Mouse (Mus musculus) midbrain, embryonic 16.5 days (tissue): ENCODE data around the gene Trmt1. TPM values are rescaled to one million over a fixed set of nuclear protein-coding genes. Genes with fewer than 3 reads are reported as not detected.

Source experiments
- ATAC-seq: fragments of 200-750 bp; cut with Nextera tagmentation; 2 replicates; pipeline ENCODE4 v1.8.0; 2017; ENCODE audit warnings: moderate TSS enrichment
- H3K27ac ChIP-seq: fragments of 300-500 bp; sonication (generic); 2 replicates; pipeline ENCODE4 v1.5.1; 2014; ENCODE audit warnings: mild to moderate bottlenecking, low read length, mixed read lengths
- H3K27me3 ChIP-seq: fragments of 300-500 bp; sonication (generic); 2 replicates; pipeline ENCODE4 v1.6.1; 2014; ENCODE audit warnings: low read depth, low read length, mixed read lengths; ENCODE audit not compliant: control insufficient read depth, insufficient read depth
- H3K36me3 ChIP-seq: fragments of 300-500 bp; sonication (generic); 2 replicates; pipeline ENCODE4 v1.6.1; 2014; ENCODE audit warnings: mild to moderate bottlenecking, low read length, moderate library complexity, mixed read lengths; ENCODE audit not compliant: control insufficient read depth, insufficient read depth
- H3K4me1 ChIP-seq: fragments of 300-500 bp; sonication (generic); 2 replicates; pipeline ENCODE4 v1.6.1; 2014; ENCODE audit warnings: mild to moderate bottlenecking, low read length, mixed read lengths; ENCODE audit not compliant: control insufficient read depth, insufficient read depth
- H3K4me2 ChIP-seq: fragments of 300-500 bp; sonication (generic); 2 replicates; pipeline ENCODE4 v1.6.1; 2014; ENCODE audit warnings: mild to moderate bottlenecking, low read length, mixed read lengths
- H3K4me3 ChIP-seq: fragments of 300-500 bp; sonication (generic); 2 replicates; pipeline ENCODE4 v1.5.1; 2014; ENCODE audit warnings: low read depth, mild to moderate bottlenecking, low read length, moderate library complexity, mixed read lengths
- H3K9ac ChIP-seq: fragments of 300-500 bp; sonication (generic); 2 replicates; pipeline ENCODE4 v1.6.1; 2014; ENCODE audit warnings: low read depth, low read length, mixed read lengths
- H3K9me3 ChIP-seq: fragments of 300-500 bp; sonication (generic); replicated peaks from 2 replicates; pipeline ENCODE4 v1.6.1; 2014; ENCODE audit warnings: mild to moderate bottlenecking, low read length, mixed read lengths; ENCODE audit not compliant: control insufficient read depth, poor library complexity, severe bottlenecking
- WGBS: fragments of 180-500 bp; shearing (Covaris S2); extraction: QIAGEN DNeasy Blood & Tissue Kit; methylation state at CpG from one replicate; pipeline ENCODE4 v1.1.7; 2014; 5-methylcytosine and 5-hydroxymethylcytosine counted together
- polyA plus RNA-seq: library from polyadenylated mRNA; unstranded; fragments of >200 nt; fragmentation: Nextera tagmentation; extraction: Ambion mirVana; gene quantifications from 2 replicates; pipeline ENCODE4 v1.2.1, GENCODE M21; 2015

Gene Trmt1
- polyA plus RNA-seq, 1 experiment from 2014 or later: 68.1 TPM

DNA sequence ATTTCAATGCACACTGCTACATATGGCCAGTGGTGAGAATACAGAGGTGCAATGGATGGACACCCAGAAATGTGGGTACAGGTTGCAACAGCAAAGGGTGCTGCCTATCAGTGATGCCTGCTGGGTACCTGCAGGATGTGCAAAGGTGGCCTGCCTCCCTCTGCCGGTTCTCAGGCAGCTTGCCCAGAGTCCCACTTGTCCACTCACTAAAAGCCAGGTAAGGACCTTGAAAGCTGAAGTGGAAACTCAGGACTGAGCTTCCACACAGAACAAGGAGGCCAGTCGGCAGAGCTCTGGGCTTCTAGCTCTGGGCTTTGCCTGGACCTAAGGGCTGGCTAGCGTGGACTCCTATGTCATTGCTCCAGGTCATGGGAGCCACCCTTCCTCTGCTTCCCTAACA, 25.2 kb downstream of the Trmt1 start:
- H3K27ac ChIP-seq: peak overlapping the region; percentile 66
- H3K9me3 ChIP-seq: no peaks in the 10 kb centered on the region
- H3K9ac ChIP-seq: peak overlapping the region; percentile 18; the same call in 1 of the 2 replicates
- peaks cover 34% of the 10 kb centered on the region for H3K4me1 ChIP-seq
- H3K4me2 ChIP-seq: no peak overlapping the region
- ATAC-seq: no peak
- 38% methylated on average over 3 of the region's 3 CpGs for WGBS
- H3K36me3 ChIP-seq: no peaks in the 10 kb centered on the region
- no peak overlapping the region for H3K4me3 ChIP-seq
- H3K27me3 ChIP-seq: peaks cover 8% of the 10 kb centered on the region

DNA sequence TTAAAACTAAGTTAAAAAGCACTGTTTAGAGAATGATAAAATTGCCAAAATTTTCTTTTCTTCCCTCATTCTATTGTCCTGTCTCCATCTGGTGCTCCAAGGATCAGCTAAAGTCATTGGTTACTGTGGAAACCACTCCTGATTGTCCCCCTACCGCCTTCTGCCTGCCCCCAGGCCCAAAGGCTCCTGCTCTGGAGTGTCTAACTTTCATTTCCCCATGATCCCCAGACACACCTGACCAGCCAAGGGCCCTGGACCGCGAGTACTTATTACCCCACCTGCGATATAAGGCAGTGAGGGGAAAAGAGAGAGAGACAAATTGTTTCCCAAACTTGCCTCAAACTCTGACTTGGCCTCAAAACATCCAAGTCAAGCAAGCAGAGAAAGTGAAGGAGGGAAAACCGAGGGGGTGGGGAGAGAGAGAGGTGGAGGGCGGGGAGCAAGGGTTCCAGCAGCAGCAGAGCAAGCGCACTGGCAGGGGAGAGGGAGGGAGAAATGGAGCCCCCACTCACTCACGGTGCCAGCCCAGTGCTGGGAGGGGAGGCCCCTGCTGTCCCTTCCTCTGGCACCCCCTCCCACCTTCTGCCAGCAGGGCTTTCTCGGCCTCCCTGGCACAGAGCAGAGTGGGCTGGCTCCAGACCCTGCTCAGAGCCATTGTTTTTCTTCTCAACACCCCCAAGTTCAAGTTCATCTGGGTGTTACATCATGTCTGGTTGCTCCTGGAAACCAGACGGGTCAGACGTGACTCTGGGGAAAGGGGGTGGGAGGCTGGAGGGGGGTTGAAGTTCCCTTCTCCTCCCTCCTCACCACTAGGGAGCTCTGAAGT, 26.0 kb downstream of the Trmt1 start:
- Histone ChIP-seq H3K4me1 (peaks cover 29% of the 10 kb centered on the region), H3K27me3 (peaks cover 7% of the 10 kb centered on the region), H3K9me3 (no peaks in the 10 kb centered on the region), H3K9ac (no peak overlapping the region), H3K4me2 (no peak overlapping the region), H3K4me3 (no peak overlapping the region), H3K27ac (peak overlapping the region; percentile 66), H3K36me3 (no peaks in the 10 kb centered on the region)
- peak; percentile 71 for ATAC-seq
- 17% methylated on average over 11 of the region's 11 CpGs for WGBS

DNA sequence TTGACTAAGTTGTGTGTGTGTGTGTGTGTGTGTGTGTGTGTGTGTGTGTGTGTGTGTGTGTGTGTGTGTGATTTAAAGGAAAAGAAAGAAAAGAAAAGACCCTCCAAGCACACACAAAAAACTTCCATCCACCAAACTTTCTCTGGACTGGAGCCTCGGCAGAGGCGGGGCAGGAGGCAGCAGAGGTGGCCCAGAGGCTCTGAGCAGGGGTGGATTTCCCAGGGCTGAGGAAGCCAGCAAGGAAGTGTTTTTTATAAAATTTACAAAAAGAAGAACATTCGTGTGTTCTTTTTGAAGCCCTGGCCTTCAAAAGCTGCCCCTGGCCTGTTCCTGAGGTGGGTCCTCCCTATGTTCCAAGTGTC, 26.6 kb downstream of the Trmt1 start:
- H3K4me3 ChIP-seq: no peak overlapping the region
- H3K27me3 ChIP-seq: peaks cover 2% of the 10 kb centered on the region; the same call in 1 of the 2 replicates
- peaks cover 24% of the 10 kb centered on the region for H3K4me1 ChIP-seq
- H3K27ac ChIP-seq: peak overlapping the region; percentile 54
- 15% methylated on average over 3 of the region's 3 CpGs for WGBS
- ATAC-seq: no peak
- no peak overlapping the region for H3K4me2 ChIP-seq
- no peak overlapping the region for H3K9ac ChIP-seq
- no peaks in the 10 kb centered on the region for H3K36me3 ChIP-seq
- no peaks in the 10 kb centered on the region for H3K9me3 ChIP-seq

GRCm38 (mm10) chr8:84713381-84713780, 27.3 kb downstream of the Trmt1 start:
- H3K9me3 ChIP-seq: no peaks in the 10 kb centered on the region
- no peak overlapping the region for H3K4me2 ChIP-seq
- peaks cover 20% of the 10 kb centered on the region for H3K4me1 ChIP-seq
- H3K36me3 ChIP-seq: no peaks in the 10 kb centered on the region
- H3K27me3 ChIP-seq: peaks cover 2% of the 10 kb centered on the region; the same call in 1 of the 2 replicates
- no peak for ATAC-seq
- peak overlapping the region; percentile 54 for H3K27ac ChIP-seq
- H3K9ac ChIP-seq: peak overlapping the region; percentile 18; the same call in 1 of the 2 replicates
- H3K4me3 ChIP-seq: no peak overlapping the region
- WGBS: 40% methylated on average over 4 of the region's 4 CpGs

DNA sequence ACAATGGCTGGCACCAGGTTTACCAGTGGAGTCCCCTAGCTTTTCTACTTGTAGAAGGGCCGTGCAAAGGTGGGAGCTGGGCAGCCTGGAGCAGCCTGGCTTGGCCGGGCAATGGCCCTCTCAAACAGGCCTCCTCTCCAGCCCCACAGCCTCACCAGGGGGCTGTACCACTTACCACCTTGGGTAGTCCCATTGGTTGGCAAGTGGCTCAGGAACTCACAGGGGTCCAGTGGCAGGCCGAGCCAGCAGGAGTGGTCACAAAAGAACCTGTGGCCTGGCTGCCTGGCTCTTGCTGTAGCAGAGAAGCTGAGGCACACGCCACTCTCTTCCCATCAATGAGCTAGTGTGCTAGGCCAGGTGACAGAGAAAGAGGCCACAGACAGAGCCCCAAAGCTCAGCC, 28.1 kb downstream of the Trmt1 start:
- no peaks in the 10 kb centered on the region for H3K36me3 ChIP-seq
- 57% methylated on average over 4 of the region's 4 CpGs for WGBS
- H3K9ac ChIP-seq: no peak overlapping the region; the same call in 1 of the 2 replicates
- no peak overlapping the region for H3K4me2 ChIP-seq
- no peak for ATAC-seq
- no peak overlapping the region for H3K4me3 ChIP-seq
- H3K27me3 ChIP-seq: peaks cover 2% of the 10 kb centered on the region; the same call in 1 of the 2 replicates
- peaks cover 20% of the 10 kb centered on the region for H3K4me1 ChIP-seq
- no peaks in the 10 kb centered on the region for H3K9me3 ChIP-seq
- H3K27ac ChIP-seq: peak overlapping the region; percentile 54

DNA sequence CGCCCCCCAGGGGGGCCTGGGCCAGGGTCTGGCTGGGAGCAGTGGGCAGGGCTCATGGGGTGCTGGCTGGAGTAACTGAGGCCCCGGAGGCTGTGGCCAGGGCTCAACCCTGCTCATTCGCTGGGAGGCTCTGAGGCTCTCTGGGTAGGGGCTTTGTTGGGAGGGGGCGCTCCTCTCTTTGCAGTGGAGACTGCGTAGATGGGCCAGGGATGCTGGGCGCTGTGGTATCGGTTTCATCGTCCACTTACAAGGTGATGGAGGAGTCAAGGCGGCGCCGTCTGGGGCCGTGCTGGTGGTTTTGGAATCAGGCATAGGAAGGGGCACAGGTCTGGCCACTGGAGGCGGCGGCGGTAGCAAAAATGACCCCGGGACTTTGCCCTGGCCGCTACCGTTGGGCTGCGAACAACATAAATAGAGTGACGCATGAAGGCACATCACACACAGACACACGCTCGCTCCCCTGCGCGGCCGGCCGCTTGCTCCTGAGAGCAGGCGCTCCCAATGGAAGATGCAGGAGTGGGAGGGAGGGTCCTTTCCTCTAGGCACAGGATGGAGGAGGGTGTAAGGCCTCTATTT, 29.9 kb downstream of the Trmt1 start:
- ATAC-seq: no peak
- 5% methylated on average over 27 of the region's 27 CpGs for WGBS
- Histone ChIP-seq H3K4me3 (no peak overlapping the region), H3K36me3 (no peaks in the 10 kb centered on the region), H3K4me2 (peak overlapping the region; percentile 43), H3K9me3 (no peaks in the 10 kb centered on the region), H3K27me3 (peaks cover 2% of the 10 kb centered on the region; the same call in 1 of the 2 replicates), H3K4me1 (peaks cover 15% of the 10 kb centered on the region; the same call in 1 of the 2 replicates), H3K9ac (peak overlapping the region; percentile 48; the same call in 1 of the 2 replicates), H3K27ac (no peak overlapping the region)

- Histone ChIP-seq H3K4me2 (no peak overlapping the region), H3K27me3 (peaks cover 2% of the 10 kb centered on the region; the same call in 1 of the 2 replicates), H3K36me3 (no peaks in the 10 kb centered on the region), H3K4me3 (no peak overlapping the region), H3K27ac (no peak overlapping the region), H3K9ac (no peak overlapping the region), H3K9me3 (no peaks in the 10 kb centered on the region), H3K4me1 (peaks cover 15% of the 10 kb centered on the region; the same call in 1 of the 2 replicates)
- 83% methylated on average over 11 of the region's 11 CpGs for WGBS
- no peak for ATAC-seq
Observed at GRCm38 (mm10) chr8:84716790-84717189, 30.7 kb downstream of the Trmt1 start.

DNA sequence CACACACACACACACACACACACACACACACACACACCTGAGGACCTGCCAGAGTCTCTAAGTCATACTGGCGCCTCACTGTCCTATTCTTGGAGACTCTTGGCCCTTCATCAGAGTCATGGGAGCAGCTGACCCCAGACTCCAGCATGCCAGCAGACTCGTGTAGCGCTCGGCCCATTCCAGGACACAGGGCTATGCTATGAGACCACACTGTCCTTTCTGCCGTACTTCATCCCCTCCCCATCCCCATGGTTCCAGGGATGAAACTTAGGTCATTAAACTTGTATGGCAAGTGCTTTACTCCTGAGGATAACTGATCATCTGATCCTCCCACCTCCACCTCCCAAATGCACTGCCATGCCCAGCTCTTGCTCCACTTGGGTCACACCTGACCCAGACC, 32.4 kb downstream of the Trmt1 start:
- no peak overlapping the region for H3K4me3 ChIP-seq
- peaks cover 2% of the 10 kb centered on the region; the same call in 1 of the 2 replicates for H3K27me3 ChIP-seq
- whole genome bisulfite sequencing: 90% methylated on average over 5 of the region's 5 CpGs
- ATAC-seq: no peak
- peaks cover 19% of the 10 kb centered on the region for H3K4me1 ChIP-seq
- no peak overlapping the region for H3K4me2 ChIP-seq
- no peaks in the 10 kb centered on the region for H3K36me3 ChIP-seq
- no peak overlapping the region for H3K9ac ChIP-seq
- H3K9me3 ChIP-seq: no peaks in the 10 kb centered on the region
- H3K27ac ChIP-seq: no peak overlapping the region
